Mouse (Mus musculus): ENCODE results near the gene Trpm4. TPM values are rescaled to one million over a fixed set of nuclear protein-coding genes. Genes with fewer than 3 reads are reported as not detected.

The Trpm4 gene
- polyA plus RNA-seq, 1 experiment from 2014 or later, result 10.8 TPM

- Histone ChIP-seq H3K4me2 (replicated peaks) (peak overlapping the region; percentile 47), H3K9ac (replicated peaks) (peak overlapping the region; percentile 41; the same call in 1 of the 2 replicates), H3K4me3 (replicated peaks) (peak overlapping the region; percentile 23), H3K27me3 (peaks cover 3% of the 10 kb centered on the region; the same call in 1 of the 2 replicates), H3K4me1 (replicated peaks) (peaks cover 32% of the 10 kb centered on the region), H3K27ac (no peak overlapping the region), H3K36me3 (0 out of 2 replicates have a peak, but pooled peaks cover 6% of the 10 kb centered on the region), H3K9me3 (no peaks in the 10 kb centered on the region)
- peak; percentile 65 for ATAC-seq
- WGBS, result 3% methylated on average over 17 of the region's 17 CpGs
These were observed 28.3 kb downstream of the Trpm4 start for GRCm38 (mm10) chr7:45305275-45305674.

- Histone ChIP-seq H3K9ac (replicated peaks) (peak overlapping the region; percentile 41; the same call in 1 of the 2 replicates), H3K4me2 (replicated peaks) (peak overlapping the region; percentile 47), H3K4me3 (replicated peaks) (peak overlapping the region; percentile 23), H3K4me1 (replicated peaks) (peaks cover 32% of the 10 kb centered on the region), H3K27ac (no peak overlapping the region), H3K9me3 (no peaks in the 10 kb centered on the region), H3K36me3 (0 out of 2 replicates have a peak, but pooled peaks cover 6% of the 10 kb centered on the region), H3K27me3 (peaks cover 3% of the 10 kb centered on the region; the same call in 1 of the 2 replicates)
- ATAC-seq, result no peak
- 13% methylated on average over 11 of the region's 13 CpGs for WGBS
These were observed 28.7 kb downstream of the Trpm4 start for GRCm38 (mm10) chr7:45304869-45305268.

GRCm38 (mm10) chr7:45302626-45303025, 31.0 kb downstream of the Trpm4 start:
- Histone ChIP-seq H3K4me1 (replicated peaks) (peaks cover 23% of the 10 kb centered on the region), H3K9me3 (no peaks in the 10 kb centered on the region), H3K9ac (replicated peaks) (no peak overlapping the region), H3K36me3 (0 out of 2 replicates have a peak, but pooled peaks cover 6% of the 10 kb centered on the region), H3K4me3 (replicated peaks) (no peak overlapping the region), H3K27ac (no peak overlapping the region), H3K4me2 (replicated peaks) (no peak overlapping the region), H3K27me3 (peaks cover 3% of the 10 kb centered on the region; the same call in 1 of the 2 replicates)
- no peak for ATAC-seq
- 71% methylated on average over 8 of the region's 8 CpGs for WGBS

GRCm38 (mm10) chr7:45300270-45300669, 33.3 kb downstream of the Trpm4 start:
- ATAC-seq, result peak; percentile 32; the same call in 1 of the 2 replicates
- Histone ChIP-seq H3K4me2 (replicated peaks) (no peak overlapping the region; the same call in 1 of the 2 replicates), H3K4me1 (replicated peaks) (peaks cover 20% of the 10 kb centered on the region), H3K9ac (replicated peaks) (no peak overlapping the region), H3K27me3 (peaks cover 3% of the 10 kb centered on the region; the same call in 1 of the 2 replicates), H3K27ac (no peak overlapping the region), H3K36me3 (0 out of 2 replicates have a peak, but pooled peaks cover 6% of the 10 kb centered on the region), H3K9me3 (no peaks in the 10 kb centered on the region), H3K4me3 (replicated peaks) (no peak overlapping the region)
- WGBS, result 16% methylated on average over 6 of the region's 6 CpGs

- 13% methylated on average over 5 of the region's 5 CpGs for WGBS
- H3K27me3 ChIP-seq, result peaks cover 3% of the 10 kb centered on the region; the same call in 1 of the 2 replicates
- H3K4me3 ChIP-seq (replicated peaks), result no peak overlapping the region
- no peak overlapping the region for H3K9ac ChIP-seq (replicated peaks)
- no peaks in the 10 kb centered on the region for H3K9me3 ChIP-seq
- H3K36me3 ChIP-seq, result 0 out of 2 replicates have a peak, but pooled peaks cover 6% of the 10 kb centered on the region
- peaks cover 15% of the 10 kb centered on the region for H3K4me1 ChIP-seq (replicated peaks)
- no peak overlapping the region for H3K27ac ChIP-seq
- peak; percentile 92 for ATAC-seq
- H3K4me2 ChIP-seq (replicated peaks), result no peak overlapping the region
These were observed 33.8 kb downstream of the Trpm4 start for GRCm38 (mm10) chr7:45299752-45300151.

GRCm38 (mm10) chr7:45297563-45297962, 36.0 kb downstream of the Trpm4 start:
- 70% methylated on average over 3 of the region's 3 CpGs for WGBS
- H3K4me3 ChIP-seq (replicated peaks), result no peak overlapping the region
- no peak overlapping the region for H3K4me2 ChIP-seq (replicated peaks)
- H3K9ac ChIP-seq (replicated peaks), result no peak overlapping the region
- no peak overlapping the region for H3K27ac ChIP-seq
- peaks cover 10% of the 10 kb centered on the region for H3K4me1 ChIP-seq (replicated peaks)
- no peak for ATAC-seq
- H3K36me3 ChIP-seq, result no peaks in the 10 kb centered on the region
- no peaks in the 10 kb centered on the region for H3K9me3 ChIP-seq
- H3K27me3 ChIP-seq, result 0 out of 2 replicates have a peak, but pooled peaks cover 4% of the 10 kb centered on the region

- Histone ChIP-seq H3K4me1 (replicated peaks) (peaks cover 10% of the 10 kb centered on the region), H3K27ac (no peak overlapping the region), H3K27me3 (0 out of 2 replicates have a peak, but pooled peaks cover 4% of the 10 kb centered on the region), H3K9me3 (no peaks in the 10 kb centered on the region), H3K9ac (replicated peaks) (0 out of 2 replicates have a peak overlapping the region, but pooled peaks have one; percentile 23), H3K4me3 (replicated peaks) (no peak overlapping the region), H3K36me3 (no peaks in the 10 kb centered on the region), H3K4me2 (replicated peaks) (no peak overlapping the region)
- WGBS, result 72% methylated on average over 1 of the region's 1 CpGs
- no peak for ATAC-seq
These were observed 37.0 kb downstream of the Trpm4 start for GRCm38 (mm10) chr7:45296626-45297025.

- no peak overlapping the region for H3K4me3 ChIP-seq (replicated peaks)
- 0 out of 2 replicates have a peak, but pooled peaks cover 3% of the 10 kb centered on the region for H3K27me3 ChIP-seq
- 90% methylated on average over 13 of the region's 13 CpGs for WGBS
- no peak overlapping the region for H3K9ac ChIP-seq (replicated peaks)
- H3K9me3 ChIP-seq, result no peaks in the 10 kb centered on the region
- no peaks in the 10 kb centered on the region for H3K36me3 ChIP-seq
- no peak overlapping the region for H3K27ac ChIP-seq
- no peak overlapping the region for H3K4me2 ChIP-seq (replicated peaks)
- no peaks in the 10 kb centered on the region for H3K4me1 ChIP-seq (replicated peaks)
- ATAC-seq, result no peak
These were observed 47.1 kb downstream of the Trpm4 start for GRCm38 (mm10) chr7:45286486-45286885.

GRCm38 (mm10) chr7:45277136-45277760, 56.3 kb downstream of the Trpm4 start, which contains the start of gene Slc6a21:
Slc6a21 (plus strand) TSS chr7:45277513.
- Histone ChIP-seq H3K27me3 (peaks cover 10% of the 10 kb centered on the region; the same call in 1 of the 2 replicates), H3K4me2 (replicated peaks) (peak within 1 kb of the TSS; percentile 57), H3K36me3 (no peaks in the 10 kb centered on the region), H3K27ac (no peak within 1 kb of the TSS), H3K4me1 (replicated peaks) (peaks cover 4% of the 10 kb centered on the region; the same call in 1 of the 2 replicates), H3K4me3 (replicated peaks) (peak within 1 kb of the TSS; percentile 32), H3K9ac (replicated peaks) (no peak within 1 kb of the TSS), H3K9me3 (no peaks in the 10 kb centered on the region)
- no peak for ATAC-seq
- WGBS, result 7% methylated on average over 44 of the region's 44 CpGs

- peaks cover 4% of the 10 kb centered on the region; the same call in 1 of the 2 replicates for H3K4me1 ChIP-seq (replicated peaks)
- H3K4me2 ChIP-seq (replicated peaks), result no peak overlapping the region
- H3K36me3 ChIP-seq, result no peaks in the 10 kb centered on the region
- no peak overlapping the region for H3K9ac ChIP-seq (replicated peaks)
- no peak overlapping the region for H3K4me3 ChIP-seq (replicated peaks)
- no peaks in the 10 kb centered on the region for H3K9me3 ChIP-seq
- peaks cover 7% of the 10 kb centered on the region; the same call in 1 of the 2 replicates for H3K27me3 ChIP-seq
- ATAC-seq, result no peak
- no peak overlapping the region for H3K27ac ChIP-seq
- 88% methylated on average over 8 of the region's 8 CpGs for WGBS
These were observed 59.9 kb downstream of the Trpm4 start for GRCm38 (mm10) chr7:45273672-45274071.

- H3K9ac ChIP-seq (replicated peaks), result no peak overlapping the region
- H3K36me3 ChIP-seq, result no peaks in the 10 kb centered on the region
- no peak overlapping the region for H3K4me2 ChIP-seq (replicated peaks)
- H3K4me1 ChIP-seq (replicated peaks), result peaks cover 4% of the 10 kb centered on the region; the same call in 1 of the 2 replicates
- no peak overlapping the region for H3K4me3 ChIP-seq (replicated peaks)
- H3K27me3 ChIP-seq, result peaks cover 7% of the 10 kb centered on the region; the same call in 1 of the 2 replicates
- 66% methylated on average over 10 of the region's 10 CpGs for WGBS
- ATAC-seq, result 0 out of 2 replicates have a peak, but pooled peaks have one; percentile 45
- H3K27ac ChIP-seq, result peak overlapping the region; percentile 1; the same call in 1 of the 2 replicates
- H3K9me3 ChIP-seq, result no peaks in the 10 kb centered on the region
These were observed 60.7 kb downstream of the Trpm4 start for GRCm38 (mm10) chr7:45272786-45273412.

GRCm38 (mm10) chr7:45265518-45265917, 68.1 kb downstream of the Trpm4 start:
- WGBS, result 85% methylated on average over 1 of the region's 1 CpGs
- H3K4me1 ChIP-seq (replicated peaks), result no peaks in the 10 kb centered on the region
- H3K9me3 ChIP-seq, result no peaks in the 10 kb centered on the region
- ATAC-seq, result no peak
- H3K9ac ChIP-seq (replicated peaks), result no peak overlapping the region
- H3K36me3 ChIP-seq, result no peaks in the 10 kb centered on the region
- H3K4me2 ChIP-seq (replicated peaks), result no peak overlapping the region
- 0 out of 2 replicates have a peak, but pooled peaks cover 4% of the 10 kb centered on the region for H3K27me3 ChIP-seq
- no peak overlapping the region for H3K27ac ChIP-seq
- no peak overlapping the region for H3K4me3 ChIP-seq (replicated peaks)
